Mouse (Mus musculus) heart, adult 2 months (tissue): ENCODE data around the gene Odf3b.

Source experiments
- CTCF ChIP-seq: fragments of 200-600 bp; IDR thresholded peaks from 2 replicates; pipeline ENCODE4 v1.8.1; 2022; ENCODE audit warnings: antibody characterized with exemption, mild to moderate bottlenecking, moderate library complexity
- EP300 ChIP-seq: fragments of 200-500 bp; IDR thresholded peaks from 2 replicates; pipeline ENCODE4 v1.6.1; 2011; ENCODE audit warnings: low read depth, low read length, control low read depth; ENCODE audit not compliant: insufficient read depth
- POLR2A ChIP-seq: fragments of 200-500 bp; IDR thresholded peaks from 2 replicates; pipeline ENCODE4 v1.6.1; 2011; ENCODE audit warnings: mild to moderate bottlenecking, low read depth, low read length, control low read depth; ENCODE audit not compliant: insufficient read depth

GRCm38 (mm10) chr15:89424621-89425020, 45.5 kb upstream of the Odf3b start:
- TF ChIP-seq CTCF (no peak), POLR2A (no peak), EP300 (no peak)
